Mouse (Mus musculus): ENCODE data around the gene Ninj2. TPM values are rescaled to one million over a fixed set of nuclear protein-coding genes. Genes with fewer than 3 reads are reported as not detected.
"Not testable (repeated sequence)": the region's sequence is repeated elsewhere in the genome, so short reads cannot be mapped to it uniquely, and the experiment has no call there.

Ninj2 gene
- total and polyA plus RNA-seq, 3 experiments = 0.08 TPM; not detected in 2

GRCm38 (mm10) chr6:120085832-120086231, 7.3 kb upstream of the Ninj2 start:
- no peak for DNase-seq (ENCODE audit: low read depth, low spot score)
- H3K79me2 ChIP-seq (ENCODE audit: control insufficient read depth, insufficient read depth, low read length, poor library complexity) = no peaks in the 10 kb centered on the region
- peaks cover 0 to 8% of the 10 kb centered on the region in 2 experiments; a peak in 2 of 4 replicates for H3K36me3 ChIP-seq (ENCODE audit: control insufficient read depth in 1 of 2, insufficient read depth in 2 of 2, low read length in 2 of 2)
- H3K27ac ChIP-seq (ENCODE audit: control insufficient read depth, low read depth, low read length) = no peak overlapping the region
- no peak overlapping the region for H3K4me3 ChIP-seq (ENCODE audit: control insufficient read depth in 1 of 2, insufficient read depth in 1 of 2, low read depth in 2 of 2, low read length in 2 of 2)
- H3K9me3 ChIP-seq (replicated peaks; ENCODE audit: insufficient read depth, low read length) = no peaks in the 10 kb centered on the region
- TF ChIP-seq ZNF384 (IDR thresholded peaks at IDR 0.05; ENCODE audit: low read depth, low read length) (no peak), TCF12 (IDR thresholded peaks at IDR 0.05; ENCODE audit: low read depth, low read length) (no peak), MXI1 (IDR thresholded peaks at IDR 0.05; ENCODE audit: low read depth, low read length) (no peak), POLR2AphosphoS5 (IDR thresholded peaks at IDR 0.05; ENCODE audit: borderline replicate concordance, low read depth, low read length) (no peak), ZMIZ1 (IDR thresholded peaks at IDR 0.05; ENCODE audit: low read depth, low read length) (no peak), TAL1 (IDR thresholded peaks at IDR 0.05; ENCODE audit: low read length) (no peak), USF2 (IDR thresholded peaks at IDR 0.05; ENCODE audit: borderline replicate concordance in 1 of 2, insufficient read depth in 1 of 2, low read depth in 1 of 2, low read length in 2 of 2) (no peak), MAFK (IDR thresholded peaks at IDR 0.05; ENCODE audit: borderline replicate concordance, low read depth, low read length) (no peak), CHD1 (IDR thresholded peaks at IDR 0.05; ENCODE audit: low read depth, low read length) (no peak), SMC3 (IDR thresholded peaks at IDR 0.05; ENCODE audit: low read depth, low read length) (no peak), ZC3H11A (IDR thresholded peaks at IDR 0.05; ENCODE audit: low read depth, low read length) (no peak), ELF1 (IDR thresholded peaks at IDR 0.05; ENCODE audit: low read depth, low read length) (no peak), TBP (IDR thresholded peaks at IDR 0.05; ENCODE audit: low read depth, low read length) (no peak), JUND (IDR thresholded peaks at IDR 0.05; ENCODE audit: low read depth, low read length) (no peak)
- H3K4me1 ChIP-seq (ENCODE audit: control insufficient read depth in 1 of 2, insufficient read depth in 2 of 2, low read length in 2 of 2) = peaks cover 0 to 11% of the 10 kb centered on the region in 2 experiments; a peak in 2 of 4 replicates
- H3K27me3 ChIP-seq (ENCODE audit: control insufficient read depth in 1 of 2, insufficient read depth in 2 of 2, low read length in 2 of 2) = peaks cover 0 to 2% of the 10 kb centered on the region in 2 experiments; a peak in 1 of 4 replicates
- H3K9ac ChIP-seq (ENCODE audit: control insufficient read depth, low read depth, low read length, poor library complexity, severe bottlenecking) = no peak overlapping the region

GRCm38 (mm10) chr6:120087041-120087440, 6.1 kb upstream of the Ninj2 start:
- H3K27me3 ChIP-seq (ENCODE audit: control insufficient read depth in 1 of 2, insufficient read depth in 2 of 2, low read length in 2 of 2); H3K36me3 ChIP-seq (ENCODE audit: control insufficient read depth in 1 of 2, insufficient read depth in 2 of 2, low read length in 2 of 2); H3K9ac ChIP-seq (ENCODE audit: control insufficient read depth, low read depth, low read length, poor library complexity, severe bottlenecking); H3K9me3 ChIP-seq (replicated peaks; ENCODE audit: insufficient read depth, low read length); H3K27ac ChIP-seq (ENCODE audit: control insufficient read depth, low read depth, low read length); DNase-seq (ENCODE audit: low read depth, low spot score); H3K79me2 ChIP-seq (ENCODE audit: control insufficient read depth, insufficient read depth, low read length, poor library complexity); H3K4me3 ChIP-seq (ENCODE audit: control insufficient read depth in 1 of 2, insufficient read depth in 1 of 2, low read depth in 2 of 2, low read length in 2 of 2): not testable (repeated sequence)
- H3K4me1 ChIP-seq (ENCODE audit: control insufficient read depth in 1 of 2, insufficient read depth in 2 of 2, low read length in 2 of 2) = peaks cover 4 to 11% of the 10 kb centered on the region in 2 experiments; a peak in 3 of 4 replicates
- peak; percentile 90 for TF ChIP-seq TBP (IDR thresholded peaks at IDR 0.05; ENCODE audit: low read depth, low read length)

Measured in MEL (cell line).